Mouse (Mus musculus) hindbrain, embryonic 11.5 days (tissue): ENCODE measurements around the gene Zfyve16. TPM values are rescaled to one million over a fixed set of nuclear protein-coding genes. Genes with fewer than 3 reads are reported as not detected.

Experiments
- ATAC-seq: fragments of 200-750 bp; cut with Nextera tagmentation; 2 replicates; pipeline ENCODE4 v1.8.0; 2017; ENCODE audit warnings: mild to moderate bottlenecking, moderate TSS enrichment, moderate library complexity; ENCODE audit not compliant: low FRiP score
- DNase-seq: peaks from one replicate; pipeline ENCODE4 v3.0.0-alpha.2; 2015; ENCODE audit warnings: low spot score
- H3K27ac ChIP-seq: fragments of 300-500 bp; sonication (generic); 2 replicates; pipeline ENCODE4 v1.5.1; 2014; ENCODE audit warnings: mild to moderate bottlenecking, low read depth, low read length
- H3K27me3 ChIP-seq: fragments of 300-500 bp; sonication (generic); 2 replicates; pipeline ENCODE4 v1.6.1; 2014; ENCODE audit warnings: mild to moderate bottlenecking, low read length, moderate library complexity, mixed read lengths; ENCODE audit not compliant: control insufficient read depth, insufficient read depth
- H3K36me3 ChIP-seq: fragments of 300-500 bp; sonication (generic); 2 replicates; pipeline ENCODE4 v1.6.1; 2014; ENCODE audit warnings: mild to moderate bottlenecking, low read length, moderate library complexity, mixed read lengths; ENCODE audit not compliant: control insufficient read depth, insufficient read depth
- H3K4me1 ChIP-seq: fragments of 300-500 bp; sonication (generic); replicated peaks from 2 replicates; pipeline ENCODE4 v1.6.1; 2014; ENCODE audit warnings: low read length, mixed read lengths; ENCODE audit not compliant: control insufficient read depth, insufficient read depth
- H3K4me2 ChIP-seq: fragments of 300-500 bp; sonication (generic); replicated peaks from 2 replicates; pipeline ENCODE4 v1.6.1; 2014; ENCODE audit warnings: mild to moderate bottlenecking, low read depth, low read length
- H3K4me3 ChIP-seq: fragments of 300-500 bp; sonication (generic); 2 replicates; pipeline ENCODE4 v1.5.1; 2014; ENCODE audit warnings: low read depth, low read length
- H3K9ac ChIP-seq: fragments of 300-500 bp; sonication (generic); 2 replicates; pipeline ENCODE4 v1.6.1; 2014; ENCODE audit warnings: low read depth, low read length
- H3K9me3 ChIP-seq: fragments of 300-500 bp; sonication (generic); 2 replicates; pipeline ENCODE4 v1.6.1; 2016; ENCODE audit warnings: low read length; ENCODE audit not compliant: control insufficient read depth
- WGBS: fragments of 180-500 bp; shearing (Covaris S2); extraction: QIAGEN DNeasy Blood & Tissue Kit; methylation state at CpG from one replicate; pipeline ENCODE4 v1.1.7; 2014; 5-methylcytosine and 5-hydroxymethylcytosine counted together
- polyA plus RNA-seq: library from polyadenylated mRNA; unstranded; fragments of >200 nt; fragmentation: Nextera tagmentation; extraction: Ambion mirVana; gene quantifications from 2 replicates; pipeline ENCODE4 v1.2.1, GENCODE M21; 2014

Gene Zfyve16
- polyA plus RNA-seq, 1 experiment from 2014 or later, result 10.6 TPM

DNA sequence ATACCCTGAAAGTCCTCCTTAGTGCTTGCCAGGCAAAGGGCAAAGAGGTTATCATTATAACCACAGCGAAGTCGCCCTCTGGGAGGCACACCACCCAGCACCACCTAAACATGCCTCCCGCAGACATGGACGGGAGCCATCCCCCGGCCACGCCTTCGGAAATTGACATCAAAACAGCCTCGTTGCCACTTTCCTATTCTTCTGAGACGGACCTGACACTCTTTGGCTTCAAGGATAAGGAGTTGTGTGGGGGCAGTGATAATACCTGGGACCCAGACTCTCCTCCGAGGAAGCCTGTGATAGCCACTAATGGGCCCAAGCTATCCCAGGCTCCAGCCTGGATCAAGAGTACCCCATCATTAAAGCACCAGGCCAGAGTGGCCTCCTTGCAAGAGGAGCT is 92.0 kb downstream of the Zfyve16 start:
- Histone ChIP-seq H3K4me1 (no peaks in the 10 kb centered on the region), H3K27me3 (no peaks in the 10 kb centered on the region), H3K4me3 (no peak overlapping the region), H3K36me3 (no peaks in the 10 kb centered on the region), H3K27ac (no peak overlapping the region), H3K9ac (no peak overlapping the region), H3K4me2 (no peak overlapping the region), H3K9me3 (no peaks in the 10 kb centered on the region)
- 92% methylated on average over 10 of the region's 10 CpGs for WGBS
- no peak for DNase-seq
- no peak for ATAC-seq

Other genes with a start within 250 kb of the Zfyve16 start
- 0.49 and 1.1 TPM in 2 replicates for gene Gm20379, start 224.9 kb downstream of the Zfyve16 start, polyA plus RNA-seq
- 20.2 and 20.7 TPM in 2 replicates for gene Dhfr, start 176.1 kb downstream of the Zfyve16 start, polyA plus RNA-seq
- gene Msh3, start 175.9 kb downstream of the Zfyve16 start, polyA plus RNA-seq, result 36.1 and 38.7 TPM in 2 replicates
- gene Ankrd34b, start 105.0 kb downstream of the Zfyve16 start, polyA plus RNA-seq, result 0.13 and 0.22 TPM in 2 replicates
- 0.14 TPM in 1 of 2 replicates, not detected in the other for gene Fam151b, start 46.9 kb downstream of the Zfyve16 start, polyA plus RNA-seq
- gene Spz1, start 45.3 kb upstream of the Zfyve16 start, polyA plus RNA-seq, result not detected in 2 replicates
- gene Serinc5, start 80.2 kb upstream of the Zfyve16 start, polyA plus RNA-seq, result 10.4 and 13.8 TPM in 2 replicates